Mouse (Mus musculus): ENCODE measurements around the gene Sash1. TPM values are rescaled to one million over a fixed set of nuclear protein-coding genes. Genes with fewer than 3 reads are reported as not detected.

Gene Sash1
- 17.3 and 19.7 TPM in 2 replicates for polyA plus RNA-seq (2012; rRNA removed; ENCODE audit: low replicate concordance)

DNA sequence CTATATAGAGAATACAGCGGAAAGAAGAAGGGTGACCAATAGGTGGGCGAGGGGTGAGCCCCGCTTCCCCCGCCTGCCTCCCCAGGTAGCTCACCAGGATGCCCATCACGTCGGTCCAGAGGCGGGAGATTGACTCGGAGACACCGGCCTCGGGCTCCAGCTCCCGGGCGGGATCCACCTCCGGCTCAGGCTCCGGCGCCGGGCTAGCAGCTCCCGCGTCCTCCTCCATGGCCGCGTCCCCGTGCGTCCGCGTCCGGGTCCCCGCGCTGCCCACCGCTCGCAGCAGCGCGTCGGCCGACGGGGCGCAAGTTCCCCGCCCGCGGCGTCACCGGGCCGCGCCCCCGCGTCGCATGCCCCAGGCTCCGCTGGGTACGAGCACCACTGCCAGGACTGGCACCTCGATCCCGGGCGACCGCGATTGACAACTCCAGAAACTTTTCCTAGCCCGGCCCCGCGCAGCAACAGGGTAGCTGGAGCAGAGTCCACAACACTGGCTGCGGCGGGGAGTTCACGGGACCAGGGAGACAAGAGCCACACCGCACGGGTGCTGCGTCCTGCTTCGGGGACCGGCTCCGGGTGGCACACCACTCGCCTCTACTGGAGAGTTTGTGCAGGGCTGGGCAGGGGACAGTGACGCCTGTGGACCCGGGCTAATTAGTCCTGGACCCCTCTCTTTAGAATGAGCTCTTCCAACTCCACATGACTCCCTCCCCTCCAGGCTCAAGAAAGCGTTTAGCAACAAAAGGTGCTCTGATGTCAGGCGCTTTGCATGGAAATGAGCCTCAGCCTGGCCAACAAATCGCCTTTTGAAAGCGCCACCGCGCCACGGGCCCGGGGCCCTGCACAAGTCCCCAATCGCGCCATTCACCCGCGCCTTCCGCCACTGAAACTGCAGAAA, at the start of gene Sash1:
TSS of gene Sash1 (minus strand) at position 441 of the 898 bp plus-strand sequence.

Measured in mammary gland, adult 2 months (tissue).